Mouse (Mus musculus): ENCODE measurements around the gene Ebf1. TPM values are rescaled to one million over a fixed set of nuclear protein-coding genes. Genes with fewer than 3 reads are reported as not detected.

Ebf1 gene
- polyA plus RNA-seq, 1 experiment, result 26.6 TPM

DNA sequence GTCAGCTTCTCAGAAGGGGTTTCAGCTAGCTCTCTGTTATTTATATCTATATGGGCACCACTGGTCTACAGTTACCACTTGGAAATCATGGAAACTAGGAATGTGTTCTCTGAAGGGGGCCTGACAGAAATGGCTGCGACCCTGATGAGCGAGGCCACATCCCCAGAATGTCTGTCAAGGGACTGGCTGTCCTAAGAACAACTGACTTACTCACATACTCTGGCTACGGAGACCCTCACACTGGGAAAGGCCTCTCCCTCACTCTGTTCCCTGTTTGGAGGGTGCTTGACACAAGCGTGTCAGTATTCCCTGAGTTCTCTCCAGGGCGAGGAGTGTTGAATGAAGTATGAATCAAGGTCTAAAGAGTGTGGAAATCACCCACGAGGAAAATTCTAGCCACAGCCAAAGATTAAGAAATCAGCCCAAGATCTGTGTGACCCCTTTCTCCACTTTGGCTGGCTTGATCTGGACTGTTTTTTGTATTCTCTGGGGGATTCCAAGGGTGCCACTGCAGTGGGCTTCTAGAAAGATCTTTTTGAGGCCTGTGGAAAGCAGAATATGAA lies 40.8 kb downstream of the Ebf1 start:
- WGBS, result 80% methylated on average over 6 of the region's 6 CpGs
- Histone ChIP-seq H3K4me3 (ENCODE audit: extremely low read depth, insufficient read depth, insufficient read length) (no peak overlapping the region), H3K36me3 (ENCODE audit: control insufficient read depth, insufficient read depth, low read length) (no peaks in the 10 kb centered on the region), H3K27ac (ENCODE audit: insufficient read depth, low read length) (no peak overlapping the region), H3K27me3 (ENCODE audit: control insufficient read depth, insufficient read depth, low read length) (no peaks in the 10 kb centered on the region), H3K4me1 (ENCODE audit: control insufficient read depth, insufficient read depth, insufficient read length) (peaks cover 13% of the 10 kb centered on the region)
- no peak for DNase-seq (ENCODE audit: low read depth in 1 of 2, low spot score in 2 of 2)
- TF ChIP-seq CTCF (IDR thresholded peaks at IDR 0.05; ENCODE audit: extremely low read depth, insufficient read depth, insufficient read length, insufficient replicate concordance) (no peak), POLR2A (IDR thresholded peaks at IDR 0.05; ENCODE audit: low read depth, low read length) (no peak)

DNA sequence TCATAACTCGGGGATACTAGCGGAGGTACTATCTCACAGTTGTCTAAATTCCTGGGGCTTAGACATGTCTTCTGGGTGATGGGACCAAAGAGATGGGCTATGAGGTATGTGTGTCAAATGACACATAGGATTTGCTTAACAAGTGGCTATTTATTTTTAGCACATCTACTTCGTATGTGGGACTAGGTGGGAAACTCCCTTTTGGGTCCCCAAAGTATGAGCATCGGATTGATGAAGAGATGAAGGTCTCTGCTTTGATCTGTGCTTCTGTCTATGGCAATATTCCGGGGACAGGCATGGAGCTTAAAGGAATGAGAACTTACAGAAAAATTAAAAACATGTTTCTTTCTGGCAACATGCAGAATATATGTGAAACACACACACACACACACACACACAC lies 44.8 kb downstream of the Ebf1 start:
- no peak overlapping the region for H3K4me3 ChIP-seq (ENCODE audit: extremely low read depth, insufficient read depth, insufficient read length)
- H3K4me1 ChIP-seq (ENCODE audit: control insufficient read depth, insufficient read depth, insufficient read length), result peaks cover 16% of the 10 kb centered on the region
- TF ChIP-seq CTCF (IDR thresholded peaks at IDR 0.05; ENCODE audit: extremely low read depth, insufficient read depth, insufficient read length, insufficient replicate concordance) (no peak), POLR2A (IDR thresholded peaks at IDR 0.05; ENCODE audit: low read depth, low read length) (no peak)
- no peak for DNase-seq (ENCODE audit: low read depth in 1 of 2, low spot score in 2 of 2)
- no peaks in the 10 kb centered on the region for H3K36me3 ChIP-seq (ENCODE audit: control insufficient read depth, insufficient read depth, low read length)
- WGBS, result 72% methylated on average over 5 of the region's 5 CpGs
- no peaks in the 10 kb centered on the region for H3K27me3 ChIP-seq (ENCODE audit: control insufficient read depth, insufficient read depth, low read length)
- H3K27ac ChIP-seq (ENCODE audit: insufficient read depth, low read length), result no peak overlapping the region; the same call in 1 of the 2 replicates

DNA sequence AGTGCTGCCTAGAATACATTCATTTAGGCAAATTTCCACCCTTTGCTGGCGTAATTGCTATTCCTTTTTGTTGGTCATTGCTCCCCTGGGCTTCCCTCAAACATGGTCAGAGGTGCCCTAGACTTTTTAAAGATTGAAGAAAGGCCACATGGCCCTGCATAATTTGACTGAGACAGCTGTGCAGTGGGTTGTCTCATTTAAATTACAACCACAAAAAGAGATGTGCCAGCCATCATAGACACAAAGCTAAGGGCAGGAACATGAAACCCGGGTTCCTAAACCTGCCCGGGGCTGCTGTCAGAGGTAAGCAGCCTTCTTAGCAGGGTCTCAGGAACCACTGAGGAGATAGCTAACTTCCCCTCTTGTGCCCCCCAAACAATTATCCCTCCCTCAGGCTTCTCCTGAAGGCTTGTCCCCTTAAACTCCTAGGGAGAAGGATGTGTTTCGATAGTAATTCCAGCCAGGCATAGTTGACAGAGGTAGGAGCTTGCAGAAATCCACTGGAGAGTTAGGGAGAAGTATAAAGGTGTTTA lies 46.6 kb downstream of the Ebf1 start:
- peaks cover 16% of the 10 kb centered on the region for H3K4me1 ChIP-seq (ENCODE audit: control insufficient read depth, insufficient read depth, insufficient read length)
- peak overlapping the region; percentile 55 for H3K27ac ChIP-seq (ENCODE audit: insufficient read depth, low read length)
- 48% methylated on average over 4 of the region's 4 CpGs for WGBS
- TF ChIP-seq POLR2A (IDR thresholded peaks at IDR 0.05; ENCODE audit: low read depth, low read length) (no peak), CTCF (IDR thresholded peaks at IDR 0.05; ENCODE audit: extremely low read depth, insufficient read depth, insufficient read length, insufficient replicate concordance) (no peak)
- no peaks in the 10 kb centered on the region for H3K36me3 ChIP-seq (ENCODE audit: control insufficient read depth, insufficient read depth, low read length)
- no peak overlapping the region for H3K4me3 ChIP-seq (ENCODE audit: extremely low read depth, insufficient read depth, insufficient read length)
- DNase-seq (ENCODE audit: low read depth in 1 of 2, low spot score in 2 of 2), result peak in 1 of 2 experiments; percentile 26
- no peaks in the 10 kb centered on the region for H3K27me3 ChIP-seq (ENCODE audit: control insufficient read depth, insufficient read depth, low read length)

DNA sequence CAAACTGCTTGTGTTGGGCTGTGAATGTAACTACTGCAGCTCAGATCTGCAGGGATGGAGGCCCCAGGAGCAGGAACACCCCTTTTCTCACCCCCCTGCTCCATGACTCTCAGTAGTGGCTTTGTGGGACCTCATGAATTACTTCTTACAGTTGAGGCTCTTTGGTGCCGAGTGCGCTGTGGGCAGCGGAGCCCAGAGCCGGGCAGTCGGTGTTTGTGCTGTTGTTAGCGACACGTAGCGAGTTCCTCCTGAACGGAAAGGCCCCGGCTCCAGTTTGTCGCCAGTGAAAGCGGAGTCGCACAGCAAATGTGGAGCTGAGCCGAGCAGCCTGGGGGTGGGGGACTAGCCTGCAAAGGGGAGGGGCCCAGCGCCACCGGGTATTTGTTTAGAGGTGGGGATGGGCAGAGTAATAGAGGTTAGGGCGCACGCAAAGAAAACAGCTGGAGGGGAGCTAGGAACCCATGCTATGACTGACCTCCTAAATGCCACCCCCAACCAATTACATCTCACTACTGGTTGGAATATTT lies 48.1 kb downstream of the Ebf1 start:
- H3K4me3 ChIP-seq (ENCODE audit: extremely low read depth, insufficient read depth, insufficient read length), result no peak overlapping the region; the same call in 1 of the 2 replicates
- peaks cover 13% of the 10 kb centered on the region; the same call in 1 of the 2 replicates for H3K4me1 ChIP-seq (ENCODE audit: control insufficient read depth, insufficient read depth, insufficient read length)
- 32% methylated on average over 18 of the region's 18 CpGs for WGBS
- no peak for TF ChIP-seq POLR2A (IDR thresholded peaks at IDR 0.05; ENCODE audit: low read depth, low read length)
- TF ChIP-seq CTCF (IDR thresholded peaks at IDR 0.05; ENCODE audit: extremely low read depth, insufficient read depth, insufficient read length, insufficient replicate concordance), result no peak
- H3K36me3 ChIP-seq (ENCODE audit: control insufficient read depth, insufficient read depth, low read length), result no peaks in the 10 kb centered on the region
- H3K27me3 ChIP-seq (ENCODE audit: control insufficient read depth, insufficient read depth, low read length), result no peaks in the 10 kb centered on the region
- peak overlapping the region; percentile 55; the same call in 1 of the 2 replicates for H3K27ac ChIP-seq (ENCODE audit: insufficient read depth, low read length)
- DNase-seq (ENCODE audit: low read depth in 1 of 2, low spot score in 2 of 2), result peak in 1 of 2 experiments; percentile 50

DNA sequence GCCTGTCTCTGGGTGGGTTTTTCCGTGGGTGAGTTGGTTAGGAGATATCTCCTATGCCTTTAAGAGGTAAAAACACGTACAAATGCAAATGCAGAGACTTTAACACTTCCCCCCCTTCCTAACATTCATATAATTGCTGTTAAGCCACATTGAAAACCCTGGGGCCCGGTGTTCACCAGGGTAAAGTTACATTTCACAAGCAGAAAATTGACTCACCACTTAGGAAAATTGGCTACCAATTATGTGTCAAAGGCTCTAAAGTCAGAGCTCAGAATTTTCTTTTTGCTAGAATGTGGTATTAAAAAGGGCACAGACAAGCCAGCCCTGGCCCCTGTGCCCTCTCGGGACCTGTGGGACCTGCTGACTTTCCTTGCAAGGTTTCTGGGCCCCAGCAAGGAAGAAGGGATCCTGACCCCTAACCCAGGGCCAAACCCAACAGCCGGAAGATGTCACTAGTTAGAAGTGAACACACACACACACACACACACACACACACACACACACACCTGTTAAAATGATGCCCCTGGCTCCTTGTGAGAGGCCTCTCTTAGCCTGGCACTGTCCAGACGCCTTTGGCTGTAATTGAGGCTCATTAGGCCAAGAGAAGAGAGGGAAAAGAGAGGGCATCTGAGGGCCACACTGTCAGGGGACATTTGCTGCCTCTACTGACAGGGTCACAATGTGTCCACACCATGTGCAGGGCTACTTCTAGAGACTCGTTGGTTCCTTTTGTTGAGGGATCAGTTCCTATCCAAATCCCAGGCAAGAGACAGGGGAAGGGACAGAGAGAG lies 48.8 kb downstream of the Ebf1 start:
- TF ChIP-seq CTCF (IDR thresholded peaks at IDR 0.05; ENCODE audit: extremely low read depth, insufficient read depth, insufficient read length, insufficient replicate concordance), result no peak
- no peak for TF ChIP-seq POLR2A (IDR thresholded peaks at IDR 0.05; ENCODE audit: low read depth, low read length)
- Histone ChIP-seq H3K27ac (ENCODE audit: insufficient read depth, low read length) (no peak overlapping the region), H3K4me1 (ENCODE audit: control insufficient read depth, insufficient read depth, insufficient read length) (peaks cover 13% of the 10 kb centered on the region; the same call in 1 of the 2 replicates), H3K4me3 (ENCODE audit: extremely low read depth, insufficient read depth, insufficient read length) (no peak overlapping the region), H3K27me3 (ENCODE audit: control insufficient read depth, insufficient read depth, low read length) (no peaks in the 10 kb centered on the region), H3K36me3 (ENCODE audit: control insufficient read depth, insufficient read depth, low read length) (no peaks in the 10 kb centered on the region)
- DNase-seq (ENCODE audit: low read depth in 1 of 2, low spot score in 2 of 2), result no peak
- WGBS, result 71% methylated on average over 7 of the region's 7 CpGs

DNA sequence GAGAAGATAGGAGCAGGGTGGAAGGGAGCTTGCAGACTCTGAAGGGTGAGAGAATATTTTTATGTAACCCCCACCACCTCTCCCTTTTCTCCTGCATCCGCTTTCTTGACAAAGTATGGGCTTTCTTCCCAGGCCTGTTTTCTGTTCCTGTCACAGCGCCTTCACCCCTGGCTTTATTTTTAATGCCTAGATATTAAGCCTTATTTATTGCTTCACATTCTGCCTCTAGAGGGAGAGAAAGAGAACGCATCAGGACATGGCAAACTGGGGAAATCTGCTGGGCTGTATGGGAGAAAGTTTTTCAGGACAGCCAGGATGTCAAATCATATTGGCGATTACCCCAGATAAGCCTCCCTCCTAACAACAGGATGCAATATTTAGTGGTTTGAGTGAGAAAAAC lies 49.6 kb downstream of the Ebf1 start:
- no peak overlapping the region for H3K27ac ChIP-seq (ENCODE audit: insufficient read depth, low read length)

More for the DNA sequence above, 49.6 kb downstream of the Ebf1 start:
- peaks cover 6% of the 10 kb centered on the region; the same call in 1 of the 2 replicates for H3K4me1 ChIP-seq (ENCODE audit: control insufficient read depth, insufficient read depth, insufficient read length)
- TF ChIP-seq CTCF (IDR thresholded peaks at IDR 0.05; ENCODE audit: extremely low read depth, insufficient read depth, insufficient read length, insufficient replicate concordance), result no peak
- no peak for TF ChIP-seq POLR2A (IDR thresholded peaks at IDR 0.05; ENCODE audit: low read depth, low read length)
- WGBS, result 85% methylated on average over 4 of the region's 4 CpGs
- no peaks in the 10 kb centered on the region for H3K27me3 ChIP-seq (ENCODE audit: control insufficient read depth, insufficient read depth, low read length)
- no peaks in the 10 kb centered on the region for H3K36me3 ChIP-seq (ENCODE audit: control insufficient read depth, insufficient read depth, low read length)
- DNase-seq (ENCODE audit: low read depth in 1 of 2, low spot score in 2 of 2), result no peak
- no peak overlapping the region for H3K4me3 ChIP-seq (ENCODE audit: extremely low read depth, insufficient read depth, insufficient read length)
